Mouse (Mus musculus): ENCODE measurements around the gene Fermt2. TPM values are rescaled to one million over a fixed set of nuclear protein-coding genes. Genes with fewer than 3 reads are reported as not detected.

Fermt2 gene
- polyA plus RNA-seq (2014; fragmentation: Illumina TruSeq; extraction: RNeasy Lipid Tissue Mini Kit (QIAGEN cat#74804)), result 279 TPM

GRCm38 (mm10) chr14:45529411-45530363 is at the start of gene Fermt2:
Gene Fermt2, minus strand, starts transcription at chr14:45530118.

Other genes with a start within 250 kb of the Fermt2 start
- 87.7 TPM for gene Ero1l, start 211.3 kb downstream of the Fermt2 start, polyA plus RNA-seq (2014; fragmentation: Illumina TruSeq; extraction: RNeasy Lipid Tissue Mini Kit (QIAGEN cat#74804))
- gene Psmc6, start 200.3 kb downstream of the Fermt2 start, polyA plus RNA-seq (2014; fragmentation: Illumina TruSeq; extraction: RNeasy Lipid Tissue Mini Kit (QIAGEN cat#74804)), result 715 TPM
- gene Styx, start 179.0 kb downstream of the Fermt2 start, polyA plus RNA-seq (2014; fragmentation: Illumina TruSeq; extraction: RNeasy Lipid Tissue Mini Kit (QIAGEN cat#74804)), result 108 TPM
- 142 TPM for gene Gnpnat1, start 125.2 kb downstream of the Fermt2 start, polyA plus RNA-seq (2014; fragmentation: Illumina TruSeq; extraction: RNeasy Lipid Tissue Mini Kit (QIAGEN cat#74804))
- 56.3 TPM for gene Ddhd1, start 128.0 kb upstream of the Fermt2 start, polyA plus RNA-seq (2014; fragmentation: Illumina TruSeq; extraction: RNeasy Lipid Tissue Mini Kit (QIAGEN cat#74804))